Mouse (Mus musculus) liver, embryonic 12.5 days (tissue): ENCODE measurements around the gene Tmem132c. TPM values are rescaled to one million over a fixed set of nuclear protein-coding genes. Genes with fewer than 3 reads are reported as not detected.

ENCODE experiments used
- ATAC-seq: fragments of 200-750 bp; cut with Nextera tagmentation; 2 replicates; pipeline ENCODE4 v1.8.0; 2017; ENCODE audit warnings: moderate number of reproducible peaks, mild to moderate bottlenecking, moderate library complexity
- H3K27ac ChIP-seq: fragments of 300-500 bp; sonication (generic); 2 replicates; pipeline ENCODE4 v1.5.1; 2016; ENCODE audit warnings: mild to moderate bottlenecking
- H3K27me3 ChIP-seq: fragments of 300-500 bp; sonication (generic); replicated peaks from 2 replicates; pipeline ENCODE4 v1.6.1; 2016; ENCODE audit warnings: mild to moderate bottlenecking, moderate library complexity
- H3K36me3 ChIP-seq: fragments of 300-500 bp; sonication (generic); 2 replicates; pipeline ENCODE4 v1.6.1; 2016; ENCODE audit warnings: mild to moderate bottlenecking, moderate library complexity
- H3K4me1 ChIP-seq: fragments of 300-500 bp; sonication (generic); 2 replicates; pipeline ENCODE4 v1.6.1; 2016
- H3K4me2 ChIP-seq: fragments of 300-500 bp; sonication (generic); 2 replicates; pipeline ENCODE4 v1.6.1; 2016; ENCODE audit warnings: mild to moderate bottlenecking, moderate library complexity
- H3K4me3 ChIP-seq: fragments of 300-500 bp; sonication (generic); 2 replicates; pipeline ENCODE4 v1.5.1; 2016; ENCODE audit warnings: mild to moderate bottlenecking, moderate library complexity
- H3K9ac ChIP-seq: fragments of 300-500 bp; sonication (generic); 2 replicates; pipeline ENCODE4 v1.6.1; 2016; ENCODE audit warnings: mild to moderate bottlenecking, moderate library complexity
- H3K9me3 ChIP-seq: fragments of 300-500 bp; sonication (generic); replicated peaks from 2 replicates; pipeline ENCODE4 v1.6.1; 2016; ENCODE audit warnings: mild to moderate bottlenecking, moderate library complexity
- WGBS: fragments of 180-500 bp; shearing (Covaris S2); methylation state at CpG from one replicate; pipeline ENCODE4 v1.1.7; 2016; ENCODE audit not compliant: insufficient replicate concordance; 5-methylcytosine and 5-hydroxymethylcytosine counted together
- polyA plus RNA-seq: library from polyadenylated mRNA; unstranded; fragments of >200 nt; fragmentation: Nextera tagmentation; extraction: Ambion mirVana; gene quantifications from 2 replicates; pipeline ENCODE4 v1.2.1, GENCODE M21; 2016

The Tmem132c gene
- polyA plus RNA-seq, 1 experiment from 2014 or later = 0.27 TPM

- no peak overlapping the region for H3K9ac ChIP-seq
Measured at GRCm38 (mm10) chr5:127436836-127437235, 195.2 kb downstream of the Tmem132c start.

GRCm38 (mm10) chr5:127438639-127439038 lies 197.0 kb downstream of the Tmem132c start:
- Histone ChIP-seq H3K4me1 (no peaks in the 10 kb centered on the region), H3K27me3 (no peaks in the 10 kb centered on the region), H3K36me3 (no peaks in the 10 kb centered on the region), H3K9me3 (peaks cover 32% of the 10 kb centered on the region; the same call in 1 of the 2 replicates), H3K4me2 (no peak overlapping the region), H3K4me3 (no peak overlapping the region), H3K9ac (no peak overlapping the region), H3K27ac (no peak overlapping the region)
- 74% methylated on average over 4 of the region's 4 CpGs for WGBS
- no peak for ATAC-seq

More at GRCm38 (mm10) chr5:127436836-127437235, 195.2 kb downstream of the Tmem132c start:
- Histone ChIP-seq H3K27ac (no peak overlapping the region), H3K4me1 (no peaks in the 10 kb centered on the region), H3K36me3 (no peaks in the 10 kb centered on the region), H3K9me3 (peaks cover 32% of the 10 kb centered on the region; the same call in 1 of the 2 replicates), H3K27me3 (no peaks in the 10 kb centered on the region), H3K4me2 (no peak overlapping the region), H3K4me3 (no peak overlapping the region)
- ATAC-seq = no peak
- WGBS = 75% methylated on average over 5 of the region's 5 CpGs

GRCm38 (mm10) chr5:127441963-127442362 lies 200.4 kb downstream of the Tmem132c start:
- no peak overlapping the region for H3K4me3 ChIP-seq
- H3K27ac ChIP-seq = no peak overlapping the region
- 63% methylated on average over 10 of the region's 10 CpGs for WGBS

GRCm38 (mm10) chr5:127453580-127453979 lies 212.0 kb downstream of the Tmem132c start:
- H3K27ac ChIP-seq = no peak overlapping the region
- no peak for ATAC-seq
- no peaks in the 10 kb centered on the region for H3K4me1 ChIP-seq
- H3K4me2 ChIP-seq = no peak overlapping the region
- H3K9ac ChIP-seq = no peak overlapping the region
- 19% methylated on average over 4 of the region's 4 CpGs for WGBS
- peaks cover 23% of the 10 kb centered on the region for H3K9me3 ChIP-seq
- H3K27me3 ChIP-seq = no peaks in the 10 kb centered on the region
- H3K4me3 ChIP-seq = no peak overlapping the region
- no peaks in the 10 kb centered on the region for H3K36me3 ChIP-seq

More at GRCm38 (mm10) chr5:127441963-127442362, 200.4 kb downstream of the Tmem132c start:
- Histone ChIP-seq H3K9ac (no peak overlapping the region), H3K27me3 (no peaks in the 10 kb centered on the region), H3K36me3 (no peaks in the 10 kb centered on the region), H3K4me1 (no peaks in the 10 kb centered on the region), H3K9me3 (peaks cover 20% of the 10 kb centered on the region; the same call in 1 of the 2 replicates), H3K4me2 (no peak overlapping the region)
- no peak for ATAC-seq

GRCm38 (mm10) chr5:127454068-127454467 lies 212.5 kb downstream of the Tmem132c start:
- H3K9me3 ChIP-seq = peaks cover 18% of the 10 kb centered on the region
- no peak overlapping the region for H3K27ac ChIP-seq
- no peak overlapping the region for H3K4me2 ChIP-seq
- 38% methylated on average over 7 of the region's 7 CpGs for WGBS
- no peak overlapping the region for H3K9ac ChIP-seq
- no peak overlapping the region for H3K4me3 ChIP-seq
- H3K27me3 ChIP-seq = no peaks in the 10 kb centered on the region
- ATAC-seq = no peak
- no peaks in the 10 kb centered on the region for H3K4me1 ChIP-seq
- no peaks in the 10 kb centered on the region for H3K36me3 ChIP-seq

GRCm38 (mm10) chr5:127456076-127456475 lies 214.5 kb downstream of the Tmem132c start:
- no peak overlapping the region for H3K9ac ChIP-seq
- 77% methylated on average over 10 of the region's 10 CpGs for WGBS

GRCm38 (mm10) chr5:127468151-127468550 lies 226.5 kb downstream of the Tmem132c start:
- H3K9ac ChIP-seq = no peak overlapping the region
- H3K4me3 ChIP-seq = no peak overlapping the region
- H3K4me1 ChIP-seq = no peaks in the 10 kb centered on the region
- H3K27ac ChIP-seq = no peak overlapping the region
- H3K9me3 ChIP-seq = no peaks in the 10 kb centered on the region
- H3K36me3 ChIP-seq = no peaks in the 10 kb centered on the region
- no peak overlapping the region for H3K4me2 ChIP-seq
- H3K27me3 ChIP-seq = no peaks in the 10 kb centered on the region
- ATAC-seq = no peak
- 51% methylated on average over 5 of the region's 5 CpGs for WGBS

More at GRCm38 (mm10) chr5:127456076-127456475, 214.5 kb downstream of the Tmem132c start:
- Histone ChIP-seq H3K4me2 (no peak overlapping the region), H3K4me3 (no peak overlapping the region), H3K27ac (no peak overlapping the region), H3K9me3 (peaks cover 7% of the 10 kb centered on the region; the same call in 1 of the 2 replicates), H3K4me1 (no peaks in the 10 kb centered on the region), H3K36me3 (no peaks in the 10 kb centered on the region), H3K27me3 (no peaks in the 10 kb centered on the region)
- no peak for ATAC-seq

GRCm38 (mm10) chr5:127470351-127470750 lies 228.7 kb downstream of the Tmem132c start:
- no peaks in the 10 kb centered on the region for H3K27me3 ChIP-seq
- no peaks in the 10 kb centered on the region for H3K4me1 ChIP-seq
- no peaks in the 10 kb centered on the region for H3K9me3 ChIP-seq
- ATAC-seq = no peak
- no peak overlapping the region for H3K9ac ChIP-seq
- H3K36me3 ChIP-seq = no peaks in the 10 kb centered on the region
- no peak overlapping the region for H3K4me2 ChIP-seq
- H3K4me3 ChIP-seq = no peak overlapping the region
- WGBS = 62% methylated on average over 3 of the region's 3 CpGs
- no peak overlapping the region for H3K27ac ChIP-seq

GRCm38 (mm10) chr5:127471902-127472301 lies 230.3 kb downstream of the Tmem132c start:
- Histone ChIP-seq H3K4me2 (no peak overlapping the region), H3K4me1 (no peaks in the 10 kb centered on the region), H3K36me3 (no peaks in the 10 kb centered on the region), H3K4me3 (no peak overlapping the region), H3K27ac (no peak overlapping the region), H3K27me3 (no peaks in the 10 kb centered on the region), H3K9me3 (no peaks in the 10 kb centered on the region), H3K9ac (no peak overlapping the region)
- ATAC-seq = no peak
- 22% methylated on average over 5 of the region's 5 CpGs for WGBS

- Histone ChIP-seq H3K27me3 (no peaks in the 10 kb centered on the region), H3K4me1 (no peaks in the 10 kb centered on the region), H3K4me2 (no peak overlapping the region), H3K36me3 (no peaks in the 10 kb centered on the region), H3K9me3 (no peaks in the 10 kb centered on the region), H3K9ac (no peak overlapping the region), H3K4me3 (no peak overlapping the region), H3K27ac (no peak overlapping the region)
- ATAC-seq = no peak
- 64% methylated on average over 1 of the region's 2 CpGs for WGBS
Measured at GRCm38 (mm10) chr5:127473706-127474105, 232.1 kb downstream of the Tmem132c start.

GRCm38 (mm10) chr5:127474856-127475255 lies 233.2 kb downstream of the Tmem132c start:
- no peak for ATAC-seq
- H3K4me2 ChIP-seq = no peak overlapping the region
- no peak overlapping the region for H3K4me3 ChIP-seq
- H3K4me1 ChIP-seq = no peaks in the 10 kb centered on the region
- H3K27ac ChIP-seq = no peak overlapping the region
- no peaks in the 10 kb centered on the region for H3K9me3 ChIP-seq
- no peaks in the 10 kb centered on the region for H3K36me3 ChIP-seq
- WGBS = 63% methylated on average over 6 of the region's 6 CpGs
- no peak overlapping the region for H3K9ac ChIP-seq
- H3K27me3 ChIP-seq = no peaks in the 10 kb centered on the region

- H3K27ac ChIP-seq = no peak overlapping the region
- WGBS = 41% methylated on average over 9 of the region's 9 CpGs
- no peaks in the 10 kb centered on the region for H3K27me3 ChIP-seq
Measured at GRCm38 (mm10) chr5:127477790-127478189, 236.2 kb downstream of the Tmem132c start.

GRCm38 (mm10) chr5:127478322-127478721 lies 236.7 kb downstream of the Tmem132c start:
- 17% methylated on average over 11 of the region's 11 CpGs for WGBS
- Histone ChIP-seq H3K9ac (no peak overlapping the region), H3K36me3 (no peaks in the 10 kb centered on the region), H3K27ac (no peak overlapping the region), H3K9me3 (no peaks in the 10 kb centered on the region), H3K4me3 (no peak overlapping the region), H3K4me2 (no peak overlapping the region), H3K27me3 (no peaks in the 10 kb centered on the region), H3K4me1 (no peaks in the 10 kb centered on the region)
- ATAC-seq = no peak

More at GRCm38 (mm10) chr5:127477790-127478189, 236.2 kb downstream of the Tmem132c start:
- Histone ChIP-seq H3K9ac (no peak overlapping the region), H3K9me3 (no peaks in the 10 kb centered on the region), H3K36me3 (no peaks in the 10 kb centered on the region), H3K4me3 (no peak overlapping the region), H3K4me2 (no peak overlapping the region), H3K4me1 (no peaks in the 10 kb centered on the region)
- ATAC-seq = no peak
